Mouse (Mus musculus) C2C12 (cell line): ENCODE measurements at regions not wholly inside any gene's neighbourhood (a gene's known extent, or its start where the extent isn't known, plus 50 kb on each side); places are given as distances from the start of the nearest gene placed in this dataset.

Experiments used
- CTCF ChIP-seq: IDR thresholded peaks from one replicate; pipeline ENCODE4 v1.5.1; 2011; ENCODE audit not compliant: control insufficient read depth, insufficient read depth, insufficient read length
- FOSL1 ChIP-seq: IDR thresholded peaks from one replicate; pipeline ENCODE4 v1.8.0; 2011; ENCODE audit warnings: mild to moderate bottlenecking, low read length; ENCODE audit not compliant: poor library complexity, insufficient read depth, severe bottlenecking
- MAX ChIP-seq: IDR thresholded peaks from one replicate; pipeline ENCODE4 v1.6.1; 2011; ENCODE audit warnings: mild to moderate bottlenecking, control low read depth
- MYOD1 ChIP-seq: IDR thresholded peaks from one replicate; pipeline ENCODE4 v1.6.1; 2011; ENCODE audit warnings: low read depth; ENCODE audit not compliant: control insufficient read depth, insufficient read length
- MYOG ChIP-seq: IDR thresholded peaks from one replicate; pipeline ENCODE4 v1.6.1; 2011; ENCODE audit not compliant: control insufficient read depth, insufficient read length; ENCODE audit errors: extremely low read depth
- USF1 ChIP-seq: IDR thresholded peaks from one replicate; pipeline ENCODE4 v1.6.1; 2011; ENCODE audit warnings: low read depth, mild to moderate bottlenecking, control low read depth, moderate library complexity

DNA sequence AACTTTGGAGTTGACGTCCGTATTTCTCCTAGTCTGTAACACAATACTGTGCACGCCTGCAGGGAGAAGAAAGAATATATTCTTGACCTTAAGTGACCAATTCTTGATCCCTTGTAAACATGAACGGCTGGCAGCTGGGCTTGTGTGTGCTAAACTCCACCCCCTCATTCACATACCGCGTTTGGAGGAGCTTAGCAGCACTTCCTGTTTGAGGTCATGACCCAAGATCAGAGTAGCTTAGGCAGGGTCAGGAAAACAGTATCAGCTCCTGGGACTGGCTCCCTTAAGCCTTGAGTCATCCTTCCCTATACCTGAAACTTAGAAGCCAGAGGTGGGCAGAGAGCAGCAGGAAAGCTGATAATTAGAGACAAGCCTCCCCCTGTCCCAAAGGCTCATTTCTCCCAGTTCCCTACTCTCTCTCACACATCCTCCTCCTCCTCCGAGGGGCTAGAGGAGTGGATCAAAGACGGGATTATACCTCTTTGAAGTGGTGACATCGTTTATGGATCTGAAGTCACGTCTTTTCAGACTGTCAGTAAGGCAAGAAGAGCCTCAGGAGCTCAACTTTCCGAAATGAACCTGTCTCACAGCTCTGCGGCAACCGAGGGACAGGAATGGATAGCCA is 127.3 kb upstream of the Zfand5 start:
- TF ChIP-seq USF1 = no peak
- TF ChIP-seq CTCF = no peak
- TF ChIP-seq MAX = no peak
- TF ChIP-seq MYOG = no peak
- peak; percentile 4 for TF ChIP-seq MYOD1
- TF ChIP-seq FOSL1 = no peak
